Mouse (Mus musculus) lung, adult 2 months (tissue): Measurements from ENCODE around the gene Eno1. TPM values are rescaled to one million over a fixed set of nuclear protein-coding genes. Genes with fewer than 3 reads are reported as not detected.
A peak's percentile ranks its signal among the peaks of the same experiment; 100 is the strongest.

Experiments
- DNase-seq: peaks from one replicate; pipeline ENCODE4 v3.0.0; 2022
- H3K4me1 ChIP-seq: fragments of 200-500 bp; 2 replicates; pipeline ENCODE4 v1.6.1; 2011; ENCODE audit warnings: low read length; ENCODE audit not compliant: control insufficient read depth, insufficient read depth
- H3K4me3 ChIP-seq: fragments of 200-500 bp; replicated peaks from 2 replicates; pipeline ENCODE3; 2011; ENCODE audit warnings: low read depth, mild to moderate bottlenecking, control low read depth, low read length; ENCODE audit errors: extremely low read depth
- CTCF ChIP-seq: fragments of 200-500 bp; IDR thresholded peaks from 2 replicates; pipeline ENCODE4 v1.5.1; 2011; ENCODE audit warnings: mild to moderate bottlenecking, low read length, control low read depth; ENCODE audit not compliant: insufficient read depth
- POLR2A ChIP-seq: fragments of 200-500 bp; IDR thresholded peaks from 2 replicates; pipeline ENCODE4 v1.6.1; 2011; ENCODE audit warnings: low read depth, mild to moderate bottlenecking, control low read depth, low read length, borderline replicate concordance; ENCODE audit errors: extremely low read depth
- WGBS: fragments of 180-500 bp; shearing (Covaris S2); methylation state at CpG from one replicate; pipeline ENCODE4 v1.1.7; 2018; 5-methylcytosine and 5-hydroxymethylcytosine counted together
- polyA plus RNA-seq: library from polyadenylated mRNA; depleted of rRNA; stranded (reverse); fragments of >200 nt; gene quantifications from 2 replicates; pipeline ENCODE4 v1.2.3, GENCODE M21; 2012

Eno1 gene
- polyA plus RNA-seq, 1 experiment: 220 TPM

DNA sequence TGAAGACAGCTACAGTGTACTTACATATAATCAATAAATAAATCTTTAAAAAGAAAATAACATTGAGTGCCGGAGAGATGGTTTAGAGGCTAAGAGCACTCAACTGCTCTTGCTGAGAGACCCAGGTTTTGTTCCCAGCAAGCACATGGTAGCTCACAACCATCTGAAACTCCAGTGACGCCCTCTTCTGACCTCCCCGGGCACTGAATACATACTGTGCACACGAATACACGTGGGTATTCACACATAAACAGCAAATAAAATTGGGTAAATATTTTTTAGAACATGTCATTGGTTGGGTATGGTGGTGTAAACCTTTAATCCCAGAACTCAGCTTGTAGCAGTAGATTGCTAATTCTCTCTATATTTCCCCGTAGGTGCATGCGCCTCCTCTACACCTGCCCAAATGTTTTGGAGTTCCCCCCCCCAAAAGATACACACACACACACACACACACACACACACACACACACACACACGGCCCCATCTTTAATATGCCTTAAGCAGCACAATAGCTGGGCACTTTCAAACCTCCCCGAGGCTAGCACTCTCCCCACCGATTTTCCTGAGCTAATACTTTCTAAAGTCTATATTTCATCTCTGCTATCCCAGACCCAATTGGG is 24.5 kb upstream of the Eno1 start:
- TF ChIP-seq POLR2A (no peak), CTCF (no peak)
- 49% methylated on average over 10 of the region's 10 CpGs for WGBS
- Histone ChIP-seq H3K4me1 (no peaks in the 10 kb centered on the region), H3K4me3 (no peak overlapping the region)
- DNase-seq: no peak

DNA sequence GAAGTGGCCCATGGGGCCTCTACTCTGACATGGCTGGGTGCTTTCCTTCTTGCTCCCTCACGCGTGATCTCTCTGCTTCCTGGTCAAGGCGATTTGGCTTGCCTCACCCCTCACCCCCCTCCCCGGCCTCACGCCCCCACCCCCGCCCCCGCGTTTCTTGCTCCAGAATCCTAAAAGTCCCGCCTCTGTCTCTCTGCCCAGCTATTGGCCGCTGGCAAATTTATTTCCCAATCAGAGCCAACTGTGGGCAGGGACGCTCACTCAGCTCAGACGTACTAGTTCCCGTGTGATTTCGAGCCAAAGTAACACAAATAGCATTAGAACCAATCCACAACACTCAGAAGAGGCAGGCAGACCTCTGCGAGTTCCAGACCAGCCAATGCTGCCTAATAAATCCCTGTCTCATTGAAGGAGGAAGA is 24.0 kb upstream of the Eno1 start:
- no peak for TF ChIP-seq CTCF
- TF ChIP-seq POLR2A: no peak
- DNase-seq: peak; percentile 26
- Histone ChIP-seq H3K4me3 (no peak overlapping the region), H3K4me1 (no peaks in the 10 kb centered on the region)
- whole genome bisulfite sequencing: 3% methylated on average over 15 of the region's 15 CpGs

DNA sequence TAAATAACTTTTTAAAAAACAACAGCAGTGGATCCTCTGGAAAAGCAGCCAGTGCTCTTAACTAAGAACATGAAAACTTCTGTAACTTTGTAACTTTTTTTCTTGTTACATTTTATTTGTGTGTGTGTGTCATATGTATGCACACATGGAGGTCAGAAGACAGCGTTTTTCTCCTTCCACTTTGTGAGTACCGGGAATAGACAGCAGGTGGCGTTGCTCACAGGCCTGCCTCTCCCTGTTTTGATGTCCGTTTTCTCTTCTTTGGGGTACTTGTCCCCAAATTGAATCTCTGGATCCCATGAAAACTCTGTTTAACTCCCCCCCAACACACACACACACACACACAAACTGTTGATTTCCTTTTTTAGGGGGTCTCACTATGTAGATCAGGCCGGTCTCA is 22.6 kb upstream of the Eno1 start:
- 40% methylated on average over 5 of the region's 5 CpGs for WGBS

DNA sequence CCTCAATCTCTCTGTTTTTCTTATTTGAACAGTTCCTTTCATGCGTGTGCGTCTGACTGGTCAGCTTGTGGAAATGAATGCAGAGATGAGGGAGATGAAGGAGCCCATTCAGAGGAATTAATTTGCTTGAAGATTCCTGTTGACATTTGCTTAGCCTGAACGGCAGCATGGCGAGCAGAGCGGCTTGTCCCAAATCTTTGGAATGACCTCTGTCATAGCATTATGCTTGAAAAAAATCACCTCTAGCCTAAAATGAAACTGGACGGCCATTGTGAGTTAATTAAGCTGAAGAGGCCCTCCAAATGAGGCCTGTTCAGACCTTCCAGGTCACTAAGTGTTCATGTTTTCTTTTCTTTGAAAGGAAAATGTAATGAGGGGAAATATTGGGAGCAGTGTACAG is 20.1 kb upstream of the Eno1 start:
- Histone ChIP-seq H3K4me1 (peaks cover 3% of the 10 kb centered on the region; the same call in 1 of the 2 replicates), H3K4me3 (no peak overlapping the region)
- DNase-seq: no peak
- 78% methylated on average over 6 of the region's 6 CpGs for WGBS
- TF ChIP-seq CTCF: no peak
- TF ChIP-seq POLR2A: no peak

More for the DNA sequence above, 22.6 kb upstream of the Eno1 start:
- no peak for DNase-seq
- TF ChIP-seq POLR2A: no peak
- TF ChIP-seq CTCF: peak; percentile 41
- no peak overlapping the region for H3K4me3 ChIP-seq
- no peaks in the 10 kb centered on the region for H3K4me1 ChIP-seq

DNA sequence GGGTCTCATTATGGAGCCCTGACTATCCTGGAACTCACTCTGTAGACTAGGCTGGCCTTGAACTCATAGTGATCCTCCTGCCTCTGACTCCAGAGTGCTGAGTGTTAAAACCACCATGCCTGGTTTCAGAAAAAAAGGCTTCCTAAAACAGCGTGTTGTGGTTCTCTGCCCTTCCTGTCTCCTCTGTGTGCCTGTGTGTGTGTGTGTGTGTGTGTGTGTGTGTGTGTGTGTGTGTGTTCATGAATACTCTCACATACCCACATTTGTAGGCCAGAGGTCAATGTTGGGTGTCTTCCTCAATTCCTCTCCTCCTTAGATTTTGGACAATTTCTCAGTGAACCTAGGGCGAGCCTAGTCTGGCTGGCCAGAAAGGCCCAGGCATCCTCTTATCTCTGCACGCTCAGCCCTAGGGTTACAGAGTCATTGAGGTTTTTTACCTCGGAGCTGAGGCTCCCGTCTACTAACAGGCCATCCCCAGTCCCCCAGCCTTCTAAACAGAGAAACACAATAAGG is 19.4 kb upstream of the Eno1 start:
- TF ChIP-seq CTCF: no peak
- no peak for TF ChIP-seq POLR2A
- peaks cover 3% of the 10 kb centered on the region; the same call in 1 of the 2 replicates for H3K4me1 ChIP-seq
- DNase-seq: no peak
- 58% methylated on average over 5 of the region's 5 CpGs for WGBS
- no peak overlapping the region for H3K4me3 ChIP-seq

DNA sequence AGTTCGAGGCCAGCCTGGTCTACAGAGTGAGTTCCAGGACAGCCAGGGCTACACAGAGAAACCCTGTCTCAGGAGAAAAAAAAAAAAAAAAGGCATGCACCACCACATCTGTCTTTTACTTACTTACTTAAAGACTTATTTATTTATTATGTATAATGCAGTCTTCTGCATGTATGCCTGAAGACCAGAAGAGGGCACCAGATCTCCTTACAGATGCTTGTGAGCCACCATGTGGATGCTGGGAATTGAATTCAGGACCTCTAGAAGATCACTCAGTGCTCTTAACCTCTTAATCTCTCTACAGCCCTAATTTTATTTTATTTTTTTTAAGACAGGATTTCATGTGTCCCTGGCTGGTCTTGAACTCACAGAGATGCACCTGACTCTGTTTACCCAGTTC is 18.6 kb upstream of the Eno1 start:
- Histone ChIP-seq H3K4me1 (peaks cover 3% of the 10 kb centered on the region; the same call in 1 of the 2 replicates), H3K4me3 (no peak overlapping the region)
- WGBS: 93% methylated on average over 1 of the region's 1 CpGs
- TF ChIP-seq POLR2A (no peak), CTCF (no peak)
- DNase-seq: no peak

DNA sequence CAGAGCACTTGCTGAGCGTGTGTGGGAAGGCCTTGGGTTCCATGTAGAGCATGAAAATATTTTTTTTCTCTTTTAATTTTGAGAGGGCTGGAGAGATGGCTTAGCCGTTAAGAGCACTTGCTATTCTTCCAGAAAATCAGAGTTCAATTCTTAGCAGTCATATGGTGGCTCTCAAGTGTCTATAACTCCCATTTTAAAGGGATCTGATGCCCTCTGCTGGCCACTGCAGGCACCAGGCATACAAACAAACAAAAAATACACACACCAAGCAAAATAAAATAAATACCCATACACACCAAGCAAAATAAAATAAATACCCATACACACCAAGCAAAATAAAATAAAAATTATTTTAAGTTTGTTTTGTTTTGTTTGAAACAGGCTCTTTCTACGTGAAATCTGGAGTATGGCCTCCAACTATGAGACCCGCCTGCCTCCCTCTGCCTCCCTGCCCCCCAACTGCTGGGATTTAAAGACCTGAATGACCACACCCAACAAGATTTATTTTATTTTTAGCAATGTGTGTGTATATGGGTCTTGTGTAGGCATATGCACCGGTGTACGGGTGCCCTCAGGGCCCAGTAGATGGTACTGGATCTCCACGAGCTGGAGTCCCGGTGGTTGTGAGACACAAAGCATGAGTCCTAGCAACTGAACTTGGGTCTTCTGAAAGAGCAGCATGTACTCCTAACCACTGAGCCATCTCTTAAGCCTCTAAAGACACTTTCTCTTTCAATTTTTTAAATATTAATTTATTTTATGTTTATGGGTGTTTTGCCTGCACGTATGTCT is 16.8 kb upstream of the Eno1 start:
- TF ChIP-seq POLR2A (no peak), CTCF (peak; percentile 66)
- DNase-seq: peak; percentile 41
- Histone ChIP-seq H3K4me3 (no peak overlapping the region), H3K4me1 (peaks cover 3% of the 10 kb centered on the region; the same call in 1 of the 2 replicates)
- 73% methylated on average over 9 of the region's 9 CpGs for WGBS

DNA sequence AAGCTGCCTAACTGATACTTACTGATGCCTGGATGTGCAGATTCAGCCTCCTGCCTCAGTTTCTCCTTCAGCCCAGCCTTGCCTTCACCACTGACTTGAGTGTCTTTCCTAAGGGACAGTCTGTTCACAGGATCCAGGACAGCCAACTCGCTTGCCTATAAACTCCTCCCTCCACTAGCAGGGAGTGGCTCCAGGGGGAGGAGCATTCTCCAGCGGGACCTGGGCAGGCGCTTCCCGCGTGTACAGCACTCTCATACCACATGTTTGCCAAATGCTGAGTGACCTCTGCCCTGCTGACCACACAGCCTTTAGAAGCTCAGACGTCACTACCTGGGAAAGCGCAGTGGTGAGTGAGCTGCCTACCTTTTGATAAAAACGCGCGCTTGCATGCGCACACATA is 15.9 kb upstream of the Eno1 start:
- peak; percentile 39 for DNase-seq
- Histone ChIP-seq H3K4me3 (no peak overlapping the region), H3K4me1 (peaks cover 3% of the 10 kb centered on the region; the same call in 1 of the 2 replicates)
- 24% methylated on average over 11 of the region's 11 CpGs for WGBS
- TF ChIP-seq CTCF: no peak
- TF ChIP-seq POLR2A: no peak

DNA sequence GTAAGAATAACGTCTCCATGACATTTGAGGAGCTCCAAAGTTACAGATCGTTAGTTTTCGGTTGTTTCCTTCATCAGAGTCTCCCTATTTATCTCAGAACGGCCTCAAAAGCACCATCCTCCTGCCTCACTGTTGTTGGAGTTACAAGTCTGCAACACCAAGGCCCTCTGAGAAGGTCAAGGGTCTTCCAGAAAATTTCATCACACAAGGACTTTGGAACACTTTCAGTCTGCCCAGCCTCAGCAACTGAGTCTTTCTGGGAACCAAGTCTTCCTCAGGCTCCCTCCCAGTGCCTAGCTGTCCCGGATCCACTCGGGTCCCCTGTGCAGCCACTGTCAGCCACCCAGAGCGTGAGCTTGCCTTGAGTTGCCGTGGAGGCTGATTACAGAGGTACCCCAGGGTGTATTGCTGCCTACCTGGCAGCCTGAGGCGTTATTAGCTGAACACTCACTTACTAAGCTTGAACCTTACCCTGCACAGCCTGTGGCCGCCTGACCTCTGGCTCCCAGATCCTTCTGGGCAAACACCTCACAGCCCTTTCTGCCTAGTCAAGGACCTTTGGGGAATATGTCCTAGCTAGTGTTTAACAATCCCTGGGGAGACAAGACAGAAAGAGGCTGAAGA is 15.4 kb upstream of the Eno1 start:
- DNase-seq: no peak
- Histone ChIP-seq H3K4me1 (peaks cover 3% of the 10 kb centered on the region; the same call in 1 of the 2 replicates), H3K4me3 (no peak overlapping the region)
- WGBS: 60% methylated on average over 10 of the region's 10 CpGs
- TF ChIP-seq POLR2A (no peak), CTCF (no peak)

DNA sequence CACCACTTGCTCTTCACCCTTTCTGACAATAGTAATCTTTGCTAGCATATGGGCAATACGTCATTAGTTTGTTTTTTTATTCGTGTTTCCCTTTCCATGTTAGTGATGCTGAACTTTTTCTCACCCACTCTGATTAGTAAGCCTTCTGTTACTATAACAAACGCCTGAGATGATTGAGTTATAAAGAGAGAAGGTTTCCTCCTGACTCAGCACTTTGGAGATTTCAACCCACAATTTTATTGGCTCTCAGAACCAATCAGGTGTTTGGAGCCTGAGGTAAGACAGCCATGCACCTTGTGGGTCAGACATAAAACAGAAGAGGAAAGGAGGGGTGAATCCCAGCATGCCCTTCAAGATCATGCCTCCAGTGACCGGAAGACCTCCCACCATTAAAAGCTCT is 12.7 kb upstream of the Eno1 start:
- peaks cover 3% of the 10 kb centered on the region; the same call in 1 of the 2 replicates for H3K4me1 ChIP-seq
- no peak overlapping the region for H3K4me3 ChIP-seq
- no peak for DNase-seq
- WGBS: 82% methylated on average over 4 of the region's 4 CpGs
- no peak for TF ChIP-seq CTCF
- no peak for TF ChIP-seq POLR2A
